Mouse (Mus musculus): ENCODE data around the gene Fgfr2.

GRCm38 (mm10) chr7:132640946-132641345, 482.2 kb downstream of the Fgfr2 start:
- no peak for TF ChIP-seq CHD2 (IDR thresholded peaks at IDR 0.05; ENCODE audit: low read depth, low read length)
- no peak for TF ChIP-seq ZC3H11A (IDR thresholded peaks at IDR 0.05; ENCODE audit: borderline replicate concordance, low read depth, low read length)
- no peak for TF ChIP-seq ZNF384 (IDR thresholded peaks at IDR 0.05; ENCODE audit: low read depth, low read length)
- no peak for TF ChIP-seq HCFC1 (IDR thresholded peaks at IDR 0.05; ENCODE audit: borderline replicate concordance, insufficient read depth, low read length)
- TF ChIP-seq MAFK (IDR thresholded peaks at IDR 0.05; ENCODE audit: insufficient read depth, low read depth, low read length): no peak
